Mouse (Mus musculus): ENCODE results near the gene Olfr1242. TPM values are rescaled to one million over a fixed set of nuclear protein-coding genes. Genes with fewer than 3 reads are reported as not detected.

The Olfr1242 gene
- not detected for total RNA-seq (2021)
- long read RNA-seq, experiment 1 = 0 reads
- long read RNA-seq, experiment 2 = 0 reads

- no peak for DNase-seq (ENCODE audit: low spot score in 2 of 2)
Measured at GRCm38 (mm10) chr2:89498235-89498634, at the start of gene Olfr1242. Gene Olfr1242 (minus strand): TSS chr2:89498335.

GRCm38 (mm10) chr2:89544516-89544915 is 46.4 kb upstream of the Olfr1242 start:
- DNase-seq (ENCODE audit: low spot score in 2 of 2) = no peak

- DNase-seq (ENCODE audit: low spot score in 2 of 2) = peak; percentile 6 to 16
Measured at GRCm38 (mm10) chr2:89539923-89540322, 41.8 kb upstream of the Olfr1242 start.

DNA sequence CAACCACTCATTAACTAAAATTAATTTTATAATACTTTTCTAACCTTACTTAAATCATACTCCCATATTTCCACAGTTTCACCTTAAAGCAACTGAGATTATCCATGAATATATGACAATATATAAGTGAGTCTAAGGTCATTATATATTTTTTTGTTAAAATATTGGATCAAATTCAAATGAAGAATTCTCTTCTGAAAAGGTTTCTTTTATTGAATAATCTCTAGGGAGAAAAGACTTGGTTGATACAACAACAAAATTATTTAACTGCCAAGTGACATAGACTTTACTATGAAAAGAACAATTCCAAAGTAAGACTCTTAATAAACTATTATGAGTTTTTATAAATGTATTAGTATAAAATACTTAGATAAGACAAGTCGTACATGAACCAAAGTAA is 33.3 kb upstream of the Olfr1242 start, which contains the start of gene Olfr1243:
Gene Olfr1243 (minus strand): TSS at position 101 of the 400 bp plus-strand sequence.
- DNase-seq (ENCODE audit: low spot score in 2 of 2) = no peak

GRCm38 (mm10) chr2:89487026-89487425 is 11.1 kb downstream of the Olfr1242 start, which contains the start of gene Olfr1241:
Gene Olfr1241 (minus strand): TSS chr2:89487126.
- no peak for DNase-seq (ENCODE audit: low spot score in 2 of 2)

DNA sequence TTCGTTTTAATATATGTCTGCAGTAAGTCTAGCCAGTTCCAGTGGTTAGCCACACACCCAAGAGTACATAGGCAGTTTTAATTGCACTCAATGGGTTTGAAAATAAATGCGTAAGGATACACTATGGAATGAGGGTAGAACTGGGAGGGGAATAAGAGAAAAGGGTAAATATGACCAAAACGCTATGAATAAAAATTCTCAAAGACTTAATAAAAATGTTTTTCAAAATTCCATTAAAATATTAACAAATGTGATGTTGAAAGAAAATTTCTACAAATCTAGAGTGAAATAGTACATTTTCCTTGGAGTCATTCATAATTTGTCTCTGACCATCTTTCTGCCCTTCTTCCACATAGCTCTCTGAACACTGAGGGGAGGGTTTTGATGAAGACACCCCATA is 55.2 kb downstream of the Olfr1242 start, which contains the start of gene Olfr1240:
Gene Olfr1240 (minus strand): TSS at position 101 of the 400 bp plus-strand sequence.
- DNase-seq (ENCODE audit: low spot score in 2 of 2) = no peak

Other genes with a start within 250 kb of the Olfr1242 start
- not detected for gene Olfr1228, start 244.3 kb downstream of the Olfr1242 start, total RNA-seq (2021)
- gene Olfr1229, start 210.3 kb downstream of the Olfr1242 start, total RNA-seq (2021) = not detected
- not detected for gene Olfr1230, start 201.1 kb downstream of the Olfr1242 start, total RNA-seq (2021)
- not detected for gene Olfr1231, start 191.3 kb downstream of the Olfr1242 start, total RNA-seq (2021)
- not detected for gene Olfr1232, start 168.7 kb downstream of the Olfr1242 start, total RNA-seq (2021)
- gene Olfr1233, start 155.9 kb downstream of the Olfr1242 start, total RNA-seq (2021) = not detected
- gene Olfr1234, start 133.5 kb downstream of the Olfr1242 start, total RNA-seq (2021) = not detected
- gene Olfr1238, start 88.7 kb downstream of the Olfr1242 start, total RNA-seq (2021) = not detected
- gene Olfr1239, start 77.9 kb downstream of the Olfr1242 start, total RNA-seq (2021) = not detected
- gene Olfr1240, start 55.3 kb downstream of the Olfr1242 start, total RNA-seq (2021) = not detected
- gene Olfr1241, start 11.2 kb downstream of the Olfr1242 start, total RNA-seq (2021) = not detected
- gene Olfr1243, start 33.2 kb upstream of the Olfr1242 start, total RNA-seq (2021) = not detected
- gene Olfr1245, start 80.1 kb upstream of the Olfr1242 start, total RNA-seq (2021) = not detected
- not detected for gene Olfr1246, start 94.8 kb upstream of the Olfr1242 start, total RNA-seq (2021)
- gene Olfr1247, start 115.8 kb upstream of the Olfr1242 start, total RNA-seq (2021) = under 1 TPM in 1 of 2 experiments, not detected in 1; 0.05 TPM
- gene Olfr1248, start 119.9 kb upstream of the Olfr1242 start, total RNA-seq (2021) = not detected
- not detected for gene Olfr1249, start 136.6 kb upstream of the Olfr1242 start, total RNA-seq (2021)
- not detected for gene Olfr1250, start 163.1 kb upstream of the Olfr1242 start, total RNA-seq (2021)
- not detected for gene Olfr1251, start 173.6 kb upstream of the Olfr1242 start, total RNA-seq (2021)
- not detected for gene Olfr1252, start 226.7 kb upstream of the Olfr1242 start, total RNA-seq (2021)